Mouse (Mus musculus) retina, postnatal 1 day (tissue): ENCODE data around the gene Ap1b1.

Experiments
- DNase-seq: peaks from one replicate; pipeline ENCODE4 v3.0.0-alpha.2; 2012

Ap1b1 gene

DNA sequence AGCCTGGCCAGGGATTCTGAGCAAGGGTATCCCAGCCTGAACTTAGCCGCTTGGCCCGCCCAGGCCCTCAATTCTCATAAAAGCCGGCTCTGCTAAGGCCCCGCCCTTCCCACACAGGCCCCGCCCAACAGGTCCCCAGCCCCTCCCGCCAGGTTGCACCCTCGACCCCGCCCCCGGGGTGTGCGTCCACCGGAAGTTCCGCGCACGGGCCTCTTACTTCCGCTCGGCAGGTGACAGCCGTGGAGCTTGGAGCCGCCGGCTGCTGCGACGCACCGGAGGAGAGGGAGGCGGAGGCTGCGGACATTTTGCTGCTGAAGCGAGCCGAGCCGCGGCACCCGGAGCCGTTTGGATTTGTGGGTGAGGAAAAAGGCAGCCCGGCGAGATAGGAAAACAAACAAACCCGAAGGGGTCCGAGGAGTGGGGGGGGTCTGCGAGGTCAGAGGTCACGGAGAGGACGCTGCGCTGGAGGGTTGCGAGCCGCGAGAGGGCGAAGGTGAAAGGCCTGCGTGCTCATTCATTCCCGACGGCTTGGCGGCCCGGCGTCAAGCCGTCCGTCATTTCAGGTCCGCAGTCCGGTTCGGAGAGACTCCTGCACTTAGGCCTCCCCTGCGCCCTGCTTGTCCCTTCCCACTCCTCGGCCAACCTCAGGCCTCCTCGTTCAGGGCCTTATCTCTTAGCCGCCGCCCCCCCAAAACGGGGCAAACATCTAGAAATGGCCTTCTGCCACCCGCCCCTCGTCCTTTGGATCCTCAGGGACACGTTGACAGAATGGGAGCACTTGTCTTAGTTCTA lies at the start of gene Ap1b1:
Gene Ap1b1 (plus strand): TSS at position 130 of the 792 bp plus-strand sequence.
- peak; percentile 92 for DNase-seq

DNA sequence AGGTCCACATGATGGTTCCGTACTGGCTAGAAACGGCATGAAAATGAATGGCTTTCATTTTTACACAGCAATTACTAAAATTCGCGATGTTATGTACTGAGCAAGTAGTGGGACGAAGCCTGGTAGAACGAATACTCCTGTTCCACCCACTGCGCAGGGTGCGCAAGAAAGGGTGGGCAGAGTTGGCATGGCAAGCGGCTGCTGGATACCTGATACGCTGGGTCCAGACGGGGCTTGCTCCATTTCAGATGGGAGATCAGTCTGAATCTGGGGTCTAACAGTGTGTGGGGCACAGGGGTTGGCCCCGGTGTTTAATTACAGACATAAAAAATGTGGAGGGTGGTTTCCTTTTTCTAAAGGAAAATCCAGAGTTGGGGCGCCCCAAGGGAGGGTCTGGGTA lies 40.1 kb upstream of the Ap1b1 start:
- DNase-seq: no peak

DNA sequence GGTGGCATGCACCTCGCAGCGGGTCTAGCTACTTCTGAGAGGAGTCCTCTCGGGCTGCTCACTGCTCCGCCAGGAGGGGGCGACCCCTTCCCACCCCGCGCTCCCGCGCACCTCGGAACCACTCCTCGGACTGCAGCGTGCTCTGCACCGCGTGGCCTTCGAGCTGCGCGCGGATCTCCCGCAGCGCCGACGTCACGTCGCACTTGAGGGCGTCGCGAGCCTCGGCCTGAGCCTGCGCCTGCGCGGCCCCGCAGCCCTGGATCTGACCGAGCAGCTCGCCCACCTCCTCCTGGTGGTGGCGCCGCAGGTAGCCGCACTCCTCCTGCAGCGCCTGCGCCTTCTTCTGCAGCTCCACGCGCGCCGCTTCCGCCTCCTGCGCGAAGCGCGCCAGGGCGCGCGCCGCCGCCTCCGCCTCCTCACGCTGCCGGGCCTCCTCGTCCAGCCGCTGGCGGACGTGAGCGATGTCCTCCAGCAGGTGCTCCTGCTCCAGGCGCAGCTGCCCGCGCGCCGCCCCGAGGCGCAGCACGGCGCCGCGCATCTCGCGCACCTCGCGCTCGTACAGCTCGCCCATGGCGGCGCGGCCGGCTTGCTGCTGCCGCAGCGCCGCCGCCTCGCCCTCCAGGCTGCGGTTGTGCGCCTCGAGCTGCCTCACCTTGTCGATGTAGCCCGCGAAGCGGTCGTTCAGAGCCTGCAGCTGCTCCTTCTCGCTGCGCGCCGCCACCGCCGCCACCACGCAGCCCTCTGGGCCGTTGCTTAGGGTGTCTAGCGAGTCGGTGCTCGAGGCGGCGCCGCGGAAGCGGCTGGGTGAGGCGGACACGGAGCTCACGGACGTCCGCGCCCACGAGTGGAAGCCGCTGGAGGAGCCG lies 39.4 kb upstream of the Ap1b1 start:
- DNase-seq: peak; percentile 87

DNA sequence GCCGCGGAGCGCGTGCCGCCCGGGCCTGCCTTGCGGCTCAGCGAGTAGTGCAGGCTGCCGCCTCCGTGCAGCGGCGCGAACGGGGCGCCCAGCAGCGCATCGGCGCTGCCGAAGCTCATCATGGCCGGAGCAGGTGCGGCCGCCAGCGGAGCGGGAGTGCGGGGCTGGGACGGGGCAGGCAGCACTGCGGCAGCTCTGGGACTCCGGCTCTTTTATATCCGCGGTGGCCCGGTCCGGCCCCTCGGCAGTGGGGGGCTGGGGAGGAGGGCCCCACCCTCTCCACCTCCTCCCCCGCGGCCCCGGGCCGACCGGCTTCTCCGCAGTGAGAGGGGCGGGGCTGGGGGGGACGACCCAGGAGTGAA lies 38.8 kb upstream of the Ap1b1 start, which contains the start of gene Nefh:
Gene Nefh (minus strand): TSS at position 252 of the 362 bp plus-strand sequence.
- no peak for DNase-seq

DNA sequence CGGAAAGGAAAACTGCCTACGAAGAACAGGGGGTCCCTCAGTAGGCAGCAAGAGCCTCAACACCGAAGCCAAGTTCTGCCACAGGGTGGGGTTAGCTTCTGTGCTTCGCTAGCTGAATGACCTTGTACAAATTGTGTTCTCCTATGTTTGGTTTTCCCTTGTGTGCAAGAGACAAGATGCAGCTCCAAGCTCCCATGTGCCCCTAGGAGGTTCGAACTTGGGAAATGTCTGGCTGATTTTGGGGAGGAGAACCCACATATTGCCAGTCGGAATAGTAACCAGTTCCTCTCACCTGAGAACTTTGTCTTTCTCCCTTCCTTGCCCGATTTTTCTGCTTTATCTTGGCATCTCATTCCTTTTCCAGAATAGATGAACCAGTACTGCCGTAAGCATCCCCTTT lies 37.8 kb upstream of the Ap1b1 start:
- no peak for DNase-seq

DNA sequence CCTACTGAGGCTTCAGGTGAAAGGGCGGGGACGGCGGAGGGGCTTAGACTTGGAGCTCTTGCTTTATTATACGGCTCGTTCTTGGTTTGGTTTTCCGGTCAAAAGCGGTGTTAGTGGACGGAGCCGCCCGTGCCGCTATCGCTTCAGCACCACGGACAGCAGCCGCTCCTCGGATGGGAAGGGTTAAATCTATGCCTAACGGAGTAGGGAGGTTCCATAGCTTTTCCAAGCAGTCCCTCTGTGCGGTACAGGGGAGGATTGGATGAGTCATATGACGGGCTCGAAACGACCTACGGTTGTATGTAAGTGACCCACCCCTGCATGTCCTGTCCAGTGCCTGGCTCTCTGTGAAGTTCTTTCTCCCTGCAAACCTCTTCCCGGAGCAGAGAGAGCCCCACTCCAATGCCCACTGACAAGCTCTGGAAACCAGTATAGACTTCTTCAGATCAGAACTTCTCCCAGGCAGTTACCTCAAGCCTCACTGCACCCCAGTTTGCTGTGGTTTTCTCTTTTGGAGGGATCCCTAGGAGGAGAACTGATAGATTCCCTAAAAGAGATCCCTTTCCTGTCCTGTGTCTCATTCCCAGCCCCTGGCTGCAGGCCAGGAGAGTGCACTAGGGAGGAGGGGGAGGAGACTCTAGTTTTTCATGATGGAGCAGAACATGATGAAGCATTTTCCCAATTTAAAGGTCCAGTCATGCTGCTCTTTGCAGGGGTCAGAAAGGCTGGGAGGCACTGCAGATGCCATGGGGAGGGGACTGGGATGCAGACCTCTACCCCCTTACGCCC lies 37.2 kb upstream of the Ap1b1 start:
- peak; percentile 72 for DNase-seq

DNA sequence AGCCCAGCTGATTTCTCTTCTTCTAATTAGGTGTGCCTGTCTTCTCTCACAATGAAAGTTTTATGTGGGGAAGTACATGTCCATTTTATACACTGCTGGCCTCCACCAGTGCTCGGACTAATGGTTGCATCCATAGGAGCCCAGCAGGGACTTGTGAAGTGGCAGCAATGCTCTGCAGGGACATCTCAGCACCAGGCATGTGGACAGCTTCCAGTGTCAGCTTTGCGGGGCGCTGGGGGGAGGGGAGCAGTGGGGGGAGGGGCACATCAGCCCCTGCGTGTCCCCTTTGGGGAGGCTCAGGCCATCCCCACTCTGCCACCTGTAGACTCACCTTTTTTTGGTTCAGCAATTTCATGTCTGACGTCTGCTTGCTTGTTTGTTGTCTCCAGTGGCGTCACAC lies 33.2 kb upstream of the Ap1b1 start:
- no peak for DNase-seq

DNA sequence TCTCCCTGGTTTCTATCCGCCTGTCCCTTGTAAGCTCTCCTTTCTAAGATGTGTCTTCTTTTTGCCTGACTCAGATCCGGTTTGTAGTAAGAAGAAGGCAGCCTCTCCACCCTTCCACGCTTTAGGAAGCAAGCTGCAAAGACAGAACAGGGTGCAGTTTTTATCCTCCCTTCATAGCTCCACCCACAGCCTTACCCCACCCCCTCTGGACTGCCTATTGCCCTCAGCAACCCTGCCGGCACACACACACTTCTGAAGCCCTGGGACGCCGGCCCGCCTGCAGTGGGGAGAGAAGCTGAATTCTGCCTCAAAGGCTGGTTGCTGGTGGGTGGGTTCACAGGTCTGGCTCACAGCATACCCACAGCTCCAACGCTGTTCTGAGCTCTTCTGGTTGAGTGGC lies 32.7 kb upstream of the Ap1b1 start:
- no peak for DNase-seq

DNA sequence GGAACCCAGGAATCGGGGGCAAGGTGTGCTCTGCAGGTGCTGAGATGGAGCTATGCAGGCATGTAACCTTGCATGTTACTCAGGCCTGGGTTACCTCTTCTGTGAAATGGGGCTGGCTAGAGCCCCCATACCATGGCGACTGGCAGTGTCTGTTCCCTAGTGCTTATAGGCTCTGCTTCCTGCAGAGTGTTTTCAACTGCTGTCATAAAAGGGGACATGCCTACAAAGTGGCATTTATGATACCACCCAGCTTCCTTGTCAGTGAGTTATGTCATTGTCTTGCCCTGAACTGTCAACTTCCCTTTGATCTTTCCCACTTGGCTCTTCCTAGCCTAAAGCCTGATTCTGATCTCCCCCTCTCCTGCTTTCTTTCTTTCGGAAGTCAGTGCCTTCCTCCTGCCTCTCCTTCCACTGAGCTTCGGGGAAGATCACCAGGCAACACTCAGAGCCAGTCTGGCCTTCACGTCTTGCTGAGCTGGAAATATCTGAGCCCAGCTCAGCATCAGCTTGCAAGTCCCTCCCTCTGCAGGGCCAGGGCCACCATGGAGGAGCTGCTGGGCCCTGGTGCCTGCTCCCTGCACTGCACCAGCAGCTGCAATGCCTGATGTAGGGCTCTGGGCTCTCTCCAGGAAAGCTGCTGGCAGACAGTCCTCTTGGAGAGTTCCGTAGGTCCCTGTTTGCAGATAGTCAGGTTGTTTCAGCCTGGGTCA lies 23.4 kb upstream of the Ap1b1 start:
- no peak for DNase-seq

DNA sequence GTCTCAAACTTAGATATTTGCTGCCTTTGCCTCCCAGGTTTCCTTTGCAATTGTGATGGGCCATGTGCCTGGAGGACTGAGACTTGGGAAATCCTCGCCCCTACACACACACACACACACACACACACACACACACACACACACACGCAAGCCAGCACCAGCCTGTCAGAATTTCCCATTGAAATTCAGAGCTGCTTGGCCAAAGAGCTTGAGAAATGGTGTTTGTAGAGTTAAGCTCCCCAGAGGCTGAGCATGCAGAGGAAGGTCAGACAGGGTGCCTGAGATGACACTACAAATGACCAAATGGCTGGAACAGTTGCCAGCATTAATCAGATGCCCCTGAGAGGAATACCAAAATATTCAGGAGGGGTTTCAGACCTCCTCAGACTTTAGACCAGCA lies 20.3 kb upstream of the Ap1b1 start:
- no peak for DNase-seq

DNA sequence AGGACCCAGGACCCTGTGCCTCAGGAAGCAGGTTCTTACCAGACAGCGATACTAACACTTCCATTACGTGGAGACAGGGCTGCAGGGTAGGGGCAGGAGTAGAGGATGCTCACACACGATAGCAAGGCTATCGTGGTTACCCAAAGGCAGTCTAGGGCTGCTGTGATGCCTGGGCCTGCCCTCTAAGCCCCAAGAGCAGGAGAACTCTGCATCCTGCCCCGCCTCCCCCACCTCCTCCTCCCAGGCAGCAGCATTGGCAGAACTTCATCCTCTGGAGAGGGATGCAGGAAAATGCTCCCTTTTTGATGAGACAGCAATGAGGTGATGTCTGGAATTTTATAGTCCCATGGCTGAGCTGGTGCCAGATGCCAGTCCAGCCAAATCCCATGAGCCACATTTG lies 19.7 kb upstream of the Ap1b1 start:
- no peak for DNase-seq

DNA sequence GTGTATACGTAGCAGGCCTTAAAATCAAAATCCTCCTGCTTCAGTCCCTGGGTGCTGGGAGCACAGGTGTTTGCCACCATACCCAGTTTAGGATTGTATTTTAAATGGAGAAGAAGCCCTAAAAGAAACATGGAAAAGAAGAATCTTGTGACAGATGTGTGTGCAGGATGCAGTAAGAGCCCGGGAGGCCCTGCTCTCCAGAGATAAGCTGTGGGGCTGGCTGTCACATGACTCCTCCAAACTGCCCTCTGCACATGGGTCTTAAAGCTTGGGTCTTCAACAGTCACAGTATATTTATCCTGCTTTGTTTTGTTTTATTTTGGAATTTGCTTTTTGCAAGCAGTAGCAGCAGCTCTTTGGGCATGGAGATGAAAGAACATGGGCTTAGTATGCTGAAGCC lies 19.1 kb upstream of the Ap1b1 start:
- no peak for DNase-seq

DNA sequence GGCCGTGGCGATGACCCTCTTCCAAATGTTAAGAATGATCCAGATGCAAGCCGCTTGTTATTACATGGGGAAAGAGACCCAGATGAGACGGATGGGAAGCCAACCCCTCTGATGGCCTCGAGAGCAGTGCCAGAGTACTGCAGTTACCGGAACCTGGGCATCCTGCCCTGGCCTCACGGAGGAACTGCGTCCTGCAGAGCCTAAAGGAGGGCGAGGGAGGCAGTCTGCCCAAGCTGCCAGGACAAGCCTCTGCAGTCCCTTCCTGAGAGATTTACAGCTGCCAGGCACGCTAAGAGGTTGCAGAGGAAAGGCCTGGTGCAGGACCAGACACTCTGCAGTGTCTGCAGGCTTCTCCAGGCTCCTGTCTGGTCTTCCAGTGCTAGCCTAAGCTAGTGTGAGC lies 18.2 kb upstream of the Ap1b1 start:
- DNase-seq: no peak

DNA sequence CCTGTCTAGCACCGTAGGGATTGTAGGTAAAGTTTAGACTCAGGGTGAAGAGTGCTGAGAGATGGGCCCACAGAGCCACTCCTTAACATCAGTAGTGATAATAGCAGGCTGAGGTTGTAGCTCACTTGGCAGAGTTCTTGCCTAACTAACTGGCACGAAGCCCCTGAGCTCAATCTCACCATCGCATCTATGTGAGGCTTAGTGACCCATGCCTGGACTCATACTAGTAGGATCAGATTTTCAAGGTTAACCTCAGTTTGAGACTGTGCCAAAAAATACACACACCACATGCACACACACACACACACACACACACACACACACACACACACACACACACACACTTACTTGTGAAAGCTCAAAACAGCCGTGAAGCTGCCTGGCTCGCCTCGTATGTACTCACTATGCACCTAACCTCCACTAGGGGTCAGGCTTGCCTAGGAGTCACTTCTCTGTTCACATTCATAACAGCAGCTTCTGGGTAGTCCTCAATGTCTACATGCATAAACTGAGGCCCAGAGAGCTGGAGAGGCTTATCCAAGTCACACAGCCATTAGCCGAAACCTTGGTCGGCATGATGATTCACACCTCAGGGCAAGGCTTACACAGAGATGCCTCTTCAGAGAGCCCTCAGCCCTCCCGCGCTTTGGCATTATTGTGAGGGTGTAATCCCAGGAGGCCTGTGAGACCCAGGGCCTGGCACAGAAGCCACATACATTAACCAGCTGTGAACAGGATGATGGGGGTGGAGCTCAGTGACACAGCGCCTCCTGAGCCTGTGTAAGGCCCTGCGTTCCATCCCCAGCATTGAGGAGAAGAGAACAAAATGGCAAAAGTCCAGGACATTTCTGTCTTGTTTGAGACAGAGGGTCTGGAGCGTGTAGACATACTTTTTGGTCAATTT lies 13.4 kb upstream of the Ap1b1 start:
- DNase-seq: peak; percentile 85

DNA sequence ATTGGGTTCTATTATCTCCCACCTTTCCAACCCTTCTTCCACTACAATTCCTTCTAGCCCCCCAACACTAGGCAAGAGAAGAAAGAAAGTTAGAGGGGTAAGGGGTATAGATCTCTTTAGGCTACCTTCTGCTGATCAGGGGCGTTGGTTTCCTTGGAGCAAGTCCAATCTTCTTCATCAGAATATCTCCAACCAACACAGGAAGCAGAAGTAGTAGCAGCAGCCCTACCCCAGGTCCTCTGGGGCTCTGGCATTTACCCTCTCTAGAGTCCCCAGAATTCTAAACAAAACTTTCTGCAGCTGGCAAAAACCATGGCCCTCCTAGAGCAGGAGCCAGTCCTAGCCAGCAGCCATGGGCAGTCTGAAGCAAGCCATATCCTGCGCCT lies 12.8 kb upstream of the Ap1b1 start:
- DNase-seq: no peak

DNA sequence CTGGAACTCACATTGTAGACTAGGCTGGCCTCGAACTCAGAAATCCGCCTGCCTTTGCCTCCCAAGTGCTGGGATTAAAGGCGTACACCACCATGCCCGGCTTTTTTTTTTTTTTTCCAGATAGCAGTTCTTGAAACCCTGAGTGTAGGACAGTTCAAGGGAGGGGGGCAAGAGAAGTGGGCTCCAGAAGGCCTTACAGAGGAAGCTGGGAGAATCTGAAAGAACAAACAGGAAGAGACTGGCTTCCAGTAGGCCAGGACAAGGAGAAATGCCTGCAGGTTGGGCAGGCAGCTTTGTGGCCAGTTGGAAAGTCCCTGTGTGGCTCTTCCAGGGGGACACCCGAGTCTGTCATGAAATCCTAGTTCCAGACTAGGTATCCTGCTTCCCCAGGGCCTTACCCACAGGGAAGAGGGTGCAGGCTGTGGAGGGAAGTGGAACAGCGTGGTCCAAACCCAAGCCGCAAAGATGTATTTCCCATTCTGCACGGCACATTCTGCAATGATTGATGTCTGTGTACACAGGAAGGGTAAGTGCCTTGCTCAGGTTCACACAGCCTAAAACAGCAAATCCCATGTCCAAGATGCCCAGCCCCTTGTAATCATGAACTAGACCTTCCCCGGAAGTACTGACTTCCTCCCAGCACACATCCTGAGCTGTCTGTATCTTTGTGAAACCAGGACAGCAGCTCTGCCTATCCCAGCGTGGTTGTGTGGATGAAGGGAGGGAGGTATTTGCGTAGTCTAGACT lies 12.1 kb upstream of the Ap1b1 start:
- no peak for DNase-seq

DNA sequence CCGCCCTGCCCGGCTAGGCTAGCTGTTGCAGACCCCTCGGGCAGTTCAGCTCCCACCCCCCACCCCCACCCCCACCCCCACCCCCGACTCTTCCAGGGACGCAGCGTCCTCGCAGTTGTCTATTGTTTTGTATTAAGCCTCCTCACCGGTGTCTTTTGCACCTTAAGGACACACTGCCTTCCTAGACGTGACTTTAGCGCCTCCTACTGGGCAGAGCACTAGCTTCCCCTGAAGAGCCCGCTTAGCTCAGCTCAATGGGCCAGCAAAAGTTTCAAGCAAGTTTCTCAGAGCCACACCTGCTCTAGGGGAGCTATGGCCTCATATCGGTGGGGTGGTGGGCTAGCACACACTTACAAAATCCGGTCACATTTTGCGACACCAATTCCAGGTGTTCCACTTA lies 11.0 kb upstream of the Ap1b1 start:
- peak; percentile 83 for DNase-seq

DNA sequence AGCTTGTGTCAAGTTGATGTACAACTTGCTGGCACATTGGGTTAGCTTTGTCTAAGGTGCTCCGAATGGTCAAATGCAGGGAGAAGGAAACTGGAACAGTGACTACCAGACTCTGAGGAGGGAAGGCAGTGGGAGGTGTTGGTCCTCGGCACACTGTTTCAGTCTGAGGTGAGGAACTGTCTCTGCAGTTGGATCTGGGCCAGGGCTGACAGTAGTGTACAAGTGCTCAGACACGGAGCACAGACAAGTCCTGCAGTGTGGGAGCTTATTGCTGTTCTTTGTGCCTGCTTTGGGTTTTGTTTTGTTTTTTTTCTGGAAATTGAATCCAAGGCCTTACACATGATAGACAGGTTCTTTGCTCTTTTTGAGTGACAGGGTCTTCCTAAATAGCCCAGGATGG lies 3.6 kb upstream of the Ap1b1 start:
- no peak for DNase-seq

DNA sequence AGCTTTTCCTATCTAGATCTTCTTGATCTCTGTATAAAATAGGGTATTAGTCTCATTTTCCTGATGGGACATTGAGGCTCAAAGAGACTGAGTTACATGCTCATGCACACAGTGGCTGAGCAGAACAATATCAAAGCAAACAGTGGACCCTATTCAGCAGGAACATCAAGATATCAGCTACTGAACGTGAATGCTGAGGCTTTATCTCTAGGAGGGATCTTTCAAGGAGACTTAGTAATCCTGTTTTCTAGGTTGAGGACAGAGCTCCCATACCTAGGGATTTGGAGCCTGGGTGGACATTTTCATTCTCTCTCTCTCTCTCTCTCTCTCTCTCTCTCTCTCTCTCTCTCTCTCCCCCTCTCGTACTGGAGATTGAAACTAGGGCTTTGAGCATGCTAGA lies 3.1 kb upstream of the Ap1b1 start:
- DNase-seq: no peak

DNA sequence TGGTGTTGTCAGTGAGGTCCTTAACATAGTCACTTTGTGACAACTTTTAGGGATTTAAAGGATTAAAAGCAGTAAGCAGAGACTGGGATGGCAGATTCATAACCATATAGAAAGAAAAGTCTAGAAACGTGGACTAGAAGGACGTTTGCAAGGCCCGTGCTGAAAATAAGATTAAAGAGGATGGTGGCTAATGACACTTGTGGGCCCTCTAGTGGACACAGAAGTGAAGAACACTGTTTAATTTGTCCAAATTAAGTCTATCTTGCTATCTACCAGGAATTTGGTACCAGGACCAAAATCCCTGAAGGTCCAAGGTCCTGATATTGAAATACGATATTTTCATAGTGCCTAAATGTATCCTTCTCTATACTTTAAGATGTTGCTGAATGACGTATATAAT lies 2.4 kb upstream of the Ap1b1 start:
- peak; percentile 68 for DNase-seq

DNA sequence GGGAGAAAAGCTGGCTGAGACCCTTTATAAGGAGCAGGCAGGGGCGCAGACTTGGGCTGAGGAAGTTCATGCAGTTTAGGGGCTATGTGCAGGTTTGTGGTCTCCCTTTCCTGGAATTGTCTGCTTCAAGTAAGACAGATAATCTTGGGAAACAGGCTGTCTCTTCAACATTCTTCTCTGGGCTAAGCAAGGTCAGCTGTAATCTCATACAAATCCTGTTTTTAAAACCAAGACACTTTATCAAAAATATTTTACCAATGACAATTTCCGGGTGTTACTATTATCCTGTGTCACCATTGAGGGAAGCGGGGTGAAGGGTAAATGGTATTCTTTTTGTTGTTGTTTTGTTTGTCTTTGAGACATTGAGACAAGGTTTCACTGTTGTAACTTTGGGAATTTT lies 1.8 kb upstream of the Ap1b1 start:
- DNase-seq: no peak
